Mouse (Mus musculus) neural tube, embryonic 12.5 days (tissue): ENCODE results near the gene Tst. TPM values are rescaled to one million over a fixed set of nuclear protein-coding genes. Genes with fewer than 3 reads are reported as not detected.

ENCODE experiments used
- ATAC-seq: fragments of 200-750 bp; cut with Nextera tagmentation; 2 replicates; pipeline ENCODE4 v1.8.0; 2017; ENCODE audit warnings: low read depth, mild to moderate bottlenecking, moderate TSS enrichment, moderate library complexity; ENCODE audit not compliant: low FRiP score
- H3K27ac ChIP-seq: fragments of 300-500 bp; sonication (generic); 2 replicates; pipeline ENCODE4 v1.5.1; 2016
- H3K27me3 ChIP-seq: fragments of 300-500 bp; sonication (generic); replicated peaks from 2 replicates; pipeline ENCODE4 v1.6.1; 2016; ENCODE audit warnings: mild to moderate bottlenecking
- H3K36me3 ChIP-seq: fragments of 300-500 bp; sonication (generic); 2 replicates; pipeline ENCODE4 v1.6.1; 2016; ENCODE audit warnings: mild to moderate bottlenecking
- H3K4me1 ChIP-seq: fragments of 300-500 bp; sonication (generic); 2 replicates; pipeline ENCODE4 v1.6.1; 2016
- H3K4me2 ChIP-seq: fragments of 300-500 bp; sonication (generic); replicated peaks from 2 replicates; pipeline ENCODE4 v1.6.1; 2016; ENCODE audit warnings: mild to moderate bottlenecking
- H3K4me3 ChIP-seq: fragments of 300-500 bp; sonication (generic); 2 replicates; pipeline ENCODE4 v1.5.1; 2016
- H3K9ac ChIP-seq: fragments of 300-500 bp; sonication (generic); 2 replicates; pipeline ENCODE4 v1.6.1; 2016; ENCODE audit warnings: mild to moderate bottlenecking
- H3K9me3 ChIP-seq: fragments of 300-500 bp; sonication (generic); 2 replicates; pipeline ENCODE4 v1.6.1; 2016; ENCODE audit warnings: mild to moderate bottlenecking
- WGBS: fragments of 180-500 bp; shearing (Covaris S2); methylation state at CpG from one replicate; pipeline ENCODE4 v1.1.7; 2016; 5-methylcytosine and 5-hydroxymethylcytosine counted together
- polyA plus RNA-seq: library from polyadenylated mRNA; unstranded; fragments of >200 nt; fragmentation: Nextera tagmentation; extraction: Ambion mirVana; gene quantifications from 2 replicates; pipeline ENCODE4 v1.2.1, GENCODE M21; 2016

Gene Tst
- polyA plus RNA-seq: 7.6 and 9.2 TPM in 2 replicates

- Histone ChIP-seq H3K36me3 (no peaks in the 10 kb centered on the region), H3K27me3 (peaks cover 28% of the 10 kb centered on the region), H3K9me3 (no peaks in the 10 kb centered on the region), H3K4me3 (peak within 1 kb of the TSS; percentile 57), H3K27ac (peak within 1 kb of the TSS; percentile 71), H3K4me2 (peak within 1 kb of the TSS; percentile 84), H3K4me1 (peaks cover 34% of the 10 kb centered on the region), H3K9ac (peak within 1 kb of the TSS; percentile 56)
- peak; percentile 62 for ATAC-seq
- 2% methylated on average over 34 of the region's 34 CpGs for WGBS
Measured at GRCm38 (mm10) chr15:78405517-78406211, at the start of gene Tst. Gene Tst (minus strand): TSS chr15:78405907.

- Histone ChIP-seq H3K27me3 (no peaks in the 10 kb centered on the region), H3K9me3 (no peaks in the 10 kb centered on the region), H3K4me3 (no peak overlapping the region), H3K4me2 (no peak overlapping the region), H3K4me1 (no peaks in the 10 kb centered on the region), H3K36me3 (no peaks in the 10 kb centered on the region), H3K27ac (no peak overlapping the region), H3K9ac (no peak overlapping the region)
- WGBS: 84% methylated on average over 4 of the region's 4 CpGs
- ATAC-seq: no peak
Measured at GRCm38 (mm10) chr15:78455168-78455567, 49.5 kb upstream of the Tst start.

DNA sequence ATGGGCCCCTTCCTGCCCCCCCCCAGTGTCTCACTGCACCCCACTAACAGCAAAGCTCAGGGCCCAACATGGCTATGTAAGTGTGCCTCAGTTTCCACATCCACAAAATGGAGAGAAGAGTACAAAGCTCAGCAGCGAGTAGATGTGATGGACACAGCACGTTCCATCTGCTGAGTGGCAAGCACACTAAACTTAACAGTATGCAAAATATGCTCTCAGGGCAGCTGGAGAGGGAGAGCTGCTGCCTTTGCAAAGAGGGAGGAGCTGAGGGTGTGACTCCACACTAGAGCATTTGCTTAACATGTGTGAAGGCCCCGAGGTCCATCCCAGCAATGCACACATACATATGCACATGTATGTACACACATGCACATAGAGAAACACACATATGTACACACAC is 47.2 kb upstream of the Tst start:
- H3K36me3 ChIP-seq: no peaks in the 10 kb centered on the region

GRCm38 (mm10) chr15:78451201-78451600 is 45.5 kb upstream of the Tst start:
- 88% methylated on average over 2 of the region's 2 CpGs for WGBS

More for the DNA sequence above, 47.2 kb upstream of the Tst start:
- no peak overlapping the region for H3K4me3 ChIP-seq
- H3K9me3 ChIP-seq: no peaks in the 10 kb centered on the region
- H3K4me2 ChIP-seq: no peak overlapping the region
- no peak overlapping the region for H3K9ac ChIP-seq
- WGBS: 85% methylated on average over 3 of the region's 3 CpGs
- peaks cover 8% of the 10 kb centered on the region for H3K4me1 ChIP-seq
- H3K27me3 ChIP-seq: no peaks in the 10 kb centered on the region
- ATAC-seq: no peak
- H3K27ac ChIP-seq: no peak overlapping the region

DNA sequence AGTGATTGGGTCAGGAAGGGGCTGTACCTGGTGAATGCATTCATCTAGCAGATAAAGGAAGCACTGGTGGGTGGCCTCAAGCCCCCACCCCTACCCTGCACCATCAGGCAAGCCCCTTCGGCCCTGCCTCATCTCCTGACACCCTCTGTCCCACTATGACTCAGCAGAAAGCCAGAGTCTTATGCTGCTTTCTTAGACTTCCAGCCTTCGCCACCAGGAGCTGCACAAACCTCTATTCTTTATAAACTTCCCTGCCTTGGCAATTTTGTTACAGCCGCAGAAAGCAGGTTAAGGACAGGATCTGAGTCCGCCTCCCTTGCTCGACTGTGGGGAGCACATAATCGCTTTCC is 44.7 kb upstream of the Tst start:
- no peak overlapping the region for H3K4me2 ChIP-seq
- 82% methylated on average over 6 of the region's 6 CpGs for WGBS
- no peak overlapping the region for H3K4me3 ChIP-seq
- H3K36me3 ChIP-seq: no peaks in the 10 kb centered on the region
- no peak overlapping the region for H3K9ac ChIP-seq
- peaks cover 8% of the 10 kb centered on the region for H3K4me1 ChIP-seq
- no peaks in the 10 kb centered on the region for H3K27me3 ChIP-seq
- no peak for ATAC-seq
- H3K9me3 ChIP-seq: no peaks in the 10 kb centered on the region
- no peak overlapping the region for H3K27ac ChIP-seq

More at GRCm38 (mm10) chr15:78451201-78451600, 45.5 kb upstream of the Tst start:
- H3K4me2 ChIP-seq: no peak overlapping the region
- no peak overlapping the region for H3K9ac ChIP-seq
- H3K27ac ChIP-seq: no peak overlapping the region
- no peaks in the 10 kb centered on the region for H3K36me3 ChIP-seq
- no peak for ATAC-seq
- H3K27me3 ChIP-seq: no peaks in the 10 kb centered on the region
- H3K9me3 ChIP-seq: no peaks in the 10 kb centered on the region
- no peak overlapping the region for H3K4me3 ChIP-seq
- H3K4me1 ChIP-seq: peaks cover 8% of the 10 kb centered on the region

DNA sequence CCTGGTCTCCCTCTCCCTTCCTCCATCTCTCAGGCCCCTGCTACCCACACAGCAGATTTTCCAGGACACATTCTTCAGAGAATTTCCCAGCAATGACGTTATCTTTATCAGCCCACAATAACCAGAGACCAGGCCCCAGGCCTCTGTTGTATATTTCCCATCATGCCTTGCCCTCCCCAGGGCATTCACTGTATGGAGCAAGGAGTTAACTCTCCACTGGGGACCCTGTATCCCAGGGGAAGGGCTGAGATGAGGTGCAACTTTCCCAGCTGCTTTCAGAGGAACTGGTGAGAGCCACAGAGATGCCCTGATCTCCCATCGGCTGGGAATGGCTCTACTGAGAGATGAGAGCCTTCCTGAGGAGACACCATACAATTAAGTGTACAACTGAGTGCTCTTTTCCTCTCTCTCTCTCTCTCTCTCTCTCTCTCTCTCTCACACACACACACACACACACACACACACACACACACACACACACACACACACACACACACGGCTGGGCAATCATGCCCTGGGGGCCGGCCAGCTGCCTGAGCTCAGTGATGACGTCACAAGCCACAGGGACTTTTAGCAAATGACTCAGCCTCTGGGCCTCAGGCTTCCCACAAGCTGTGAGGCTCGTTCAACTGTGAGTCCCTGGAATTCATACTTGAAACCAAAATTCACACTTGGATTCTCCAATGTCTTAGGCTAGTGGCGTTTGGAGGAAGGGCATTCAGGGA is 44.1 kb upstream of the Tst start:
- no peak for ATAC-seq
- Histone ChIP-seq H3K4me1 (peaks cover 8% of the 10 kb centered on the region), H3K9ac (no peak overlapping the region), H3K27ac (peak overlapping the region; percentile 0; the same call in 1 of the 2 replicates), H3K4me2 (no peak overlapping the region), H3K9me3 (no peaks in the 10 kb centered on the region), H3K27me3 (no peaks in the 10 kb centered on the region), H3K36me3 (no peaks in the 10 kb centered on the region), H3K4me3 (no peak overlapping the region)
- 48% methylated on average over 7 of the region's 7 CpGs for WGBS

DNA sequence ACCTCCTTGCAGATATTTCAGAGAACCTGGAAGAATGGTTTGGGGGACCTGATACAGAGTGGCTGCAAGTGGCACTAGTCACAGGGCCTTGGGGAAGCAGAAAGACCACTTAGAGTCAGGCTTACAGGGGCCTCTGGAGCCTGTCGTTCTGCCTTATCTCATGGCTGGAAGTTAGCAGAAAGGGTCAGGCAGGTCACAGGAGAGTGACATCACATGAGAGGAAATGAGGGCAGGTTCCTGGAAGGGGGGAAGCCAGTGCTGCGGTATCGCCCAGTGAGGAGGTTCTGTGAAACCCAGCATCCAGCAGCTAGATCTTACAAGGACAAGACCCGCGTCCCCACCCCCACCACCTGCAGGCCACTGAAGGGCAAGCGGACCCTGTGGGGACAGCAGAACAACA is 43.4 kb upstream of the Tst start:
- H3K27me3 ChIP-seq: no peaks in the 10 kb centered on the region
- ATAC-seq: no peak
- 0 out of 2 replicates have a peak overlapping the region, but pooled peaks have one; percentile 0 for H3K27ac ChIP-seq
- H3K9ac ChIP-seq: no peak overlapping the region
- 84% methylated on average over 6 of the region's 6 CpGs for WGBS
- H3K36me3 ChIP-seq: no peaks in the 10 kb centered on the region
- peaks cover 8% of the 10 kb centered on the region for H3K4me1 ChIP-seq
- H3K4me2 ChIP-seq: no peak overlapping the region
- no peaks in the 10 kb centered on the region for H3K9me3 ChIP-seq
- no peak overlapping the region for H3K4me3 ChIP-seq

DNA sequence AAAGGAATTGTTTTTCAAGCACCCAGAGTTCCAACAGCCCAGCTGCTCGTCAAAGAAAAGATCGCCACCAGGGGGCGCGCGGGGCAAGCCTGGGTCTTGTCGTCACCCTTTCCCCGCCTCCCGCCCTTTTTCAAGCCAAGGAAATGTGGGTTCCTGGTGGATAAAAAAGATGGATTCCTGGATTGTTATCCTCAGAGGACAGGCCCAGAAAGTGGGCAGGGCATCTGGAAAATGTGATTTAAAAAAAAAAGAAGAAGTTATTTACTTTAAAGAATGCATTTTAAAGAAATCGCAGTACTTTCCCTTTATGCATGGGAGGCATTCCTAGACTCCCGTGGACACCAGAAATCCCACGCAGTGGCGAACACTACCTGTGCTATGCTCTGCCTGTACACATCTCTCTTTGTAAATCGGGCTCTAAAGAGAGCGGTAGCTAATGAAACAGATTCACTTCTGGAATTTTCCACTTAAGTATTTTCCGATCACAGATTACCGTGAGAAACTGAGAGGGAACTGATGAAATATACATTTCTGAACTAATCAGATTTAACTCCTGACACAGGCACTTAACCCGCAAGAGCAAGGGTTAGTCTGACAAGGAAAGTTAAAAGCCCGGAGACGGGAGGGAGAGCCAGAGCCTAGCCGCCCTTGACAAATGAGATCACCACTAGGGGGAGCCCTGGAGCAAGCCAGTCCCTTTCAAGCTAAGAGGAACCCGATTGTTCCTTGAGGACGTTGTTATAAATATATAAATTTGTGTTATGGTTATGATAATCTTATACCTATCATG is 42.2 kb upstream of the Tst start:
- H3K36me3 ChIP-seq: no peaks in the 10 kb centered on the region
- WGBS: 1% methylated on average over 22 of the region's 22 CpGs
- H3K27ac ChIP-seq: no peak overlapping the region
- H3K9me3 ChIP-seq: no peaks in the 10 kb centered on the region
- H3K27me3 ChIP-seq: no peaks in the 10 kb centered on the region
- H3K4me1 ChIP-seq: peaks cover 11% of the 10 kb centered on the region
- peak overlapping the region; percentile 16 for H3K4me3 ChIP-seq
- H3K9ac ChIP-seq: peak overlapping the region; percentile 51
- ATAC-seq: peak; percentile 38; the same call in 1 of the 2 replicates
- peak overlapping the region; percentile 62 for H3K4me2 ChIP-seq

DNA sequence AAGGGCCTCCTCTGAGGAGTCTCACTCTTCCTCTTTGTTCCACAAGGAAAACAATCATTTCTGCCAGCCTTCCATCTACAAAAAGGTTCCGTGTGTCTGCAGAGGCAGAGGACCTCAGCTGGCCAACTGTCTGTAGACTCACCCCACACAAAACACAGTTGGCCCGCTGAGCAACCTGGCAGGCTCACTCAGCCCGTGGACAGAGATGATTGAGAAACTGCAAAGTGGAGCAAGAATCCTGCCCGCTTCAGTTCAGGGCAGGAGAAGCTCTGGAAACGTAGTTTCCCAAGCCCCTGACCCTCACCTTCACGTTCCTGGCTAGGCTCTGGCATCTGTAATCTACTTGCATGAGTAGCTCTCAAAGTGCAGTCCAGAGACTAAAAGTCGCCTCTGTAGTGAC is 41.4 kb upstream of the Tst start:
- Histone ChIP-seq H3K27me3 (no peaks in the 10 kb centered on the region), H3K9me3 (no peaks in the 10 kb centered on the region), H3K4me1 (peaks cover 11% of the 10 kb centered on the region), H3K4me2 (no peak overlapping the region), H3K36me3 (no peaks in the 10 kb centered on the region), H3K27ac (no peak overlapping the region), H3K9ac (no peak overlapping the region), H3K4me3 (no peak overlapping the region)
- no peak for ATAC-seq
- 58% methylated on average over 7 of the region's 7 CpGs for WGBS

DNA sequence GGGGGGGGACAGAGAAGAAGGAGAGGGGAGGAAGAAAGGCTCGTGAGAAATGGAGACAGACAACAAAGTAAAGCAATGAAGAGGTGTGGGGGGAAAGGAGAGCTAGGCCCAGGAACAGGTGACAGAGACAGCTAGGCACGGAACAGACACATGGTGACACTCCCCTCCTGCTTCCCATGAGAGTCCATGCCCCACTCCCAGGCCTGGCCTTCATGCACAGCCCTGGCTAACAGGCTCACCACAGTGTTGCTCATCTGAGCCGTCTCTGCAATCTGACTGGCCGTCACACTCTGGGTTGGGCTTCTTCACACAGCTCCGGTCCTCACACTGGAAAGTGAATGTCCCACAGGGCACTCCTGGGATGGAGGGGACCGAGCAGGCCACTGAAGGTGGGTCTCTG is 38.1 kb upstream of the Tst start:
- ATAC-seq: no peak
- Histone ChIP-seq H3K36me3 (no peaks in the 10 kb centered on the region), H3K27me3 (no peaks in the 10 kb centered on the region), H3K4me3 (no peak overlapping the region), H3K4me1 (peaks cover 6% of the 10 kb centered on the region), H3K9ac (no peak overlapping the region), H3K27ac (no peak overlapping the region), H3K9me3 (no peaks in the 10 kb centered on the region), H3K4me2 (no peak overlapping the region)
- WGBS: 61% methylated on average over 6 of the region's 6 CpGs

DNA sequence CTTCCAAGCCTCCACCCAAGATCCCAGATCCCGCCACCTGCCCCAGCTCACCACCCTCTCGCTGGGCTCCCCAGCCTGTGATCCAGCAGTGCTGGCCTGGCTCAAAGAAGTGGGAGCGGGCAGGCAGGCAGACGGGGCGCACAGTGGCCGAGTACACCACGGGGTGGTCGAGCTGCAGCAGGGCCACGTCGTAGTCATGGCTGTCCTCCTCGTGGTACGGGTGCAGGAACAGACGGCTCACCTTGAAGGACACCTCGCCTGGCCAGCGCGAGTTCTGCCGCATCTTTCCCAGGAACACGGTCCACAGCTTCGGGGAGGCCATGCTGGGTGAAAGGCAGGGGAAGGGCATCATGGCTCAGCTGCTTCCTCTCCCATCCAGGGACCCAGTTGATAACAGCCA is 36.5 kb upstream of the Tst start:
- Histone ChIP-seq H3K27ac (no peak overlapping the region), H3K36me3 (no peaks in the 10 kb centered on the region; the same call in 1 of the 2 replicates), H3K27me3 (0 out of 2 replicates have a peak, but pooled peaks cover 4% of the 10 kb centered on the region), H3K4me3 (no peak overlapping the region), H3K9ac (no peak overlapping the region), H3K4me2 (no peak overlapping the region), H3K9me3 (no peaks in the 10 kb centered on the region), H3K4me1 (peaks cover 15% of the 10 kb centered on the region)
- WGBS: 90% methylated on average over 19 of the region's 19 CpGs
- no peak for ATAC-seq

DNA sequence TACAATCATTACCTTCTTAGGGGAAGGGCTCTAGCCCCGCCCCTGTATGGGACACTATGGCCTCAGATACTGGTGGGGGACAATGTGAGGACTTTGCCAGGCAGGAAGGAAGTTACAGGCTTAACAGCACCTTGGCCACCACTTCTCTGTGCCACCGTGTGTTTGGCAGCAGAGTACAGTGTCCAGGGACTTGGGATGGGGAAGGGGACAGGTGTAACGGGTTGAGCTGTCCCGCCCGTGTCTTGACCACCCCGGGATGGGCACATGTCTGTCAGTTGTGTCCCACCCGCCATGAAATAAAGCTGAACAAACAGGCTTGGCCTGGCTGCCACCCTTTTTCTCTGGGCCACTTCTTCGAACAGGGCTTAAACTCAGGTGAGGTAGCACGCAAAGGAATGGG is 33.3 kb upstream of the Tst start:
- Histone ChIP-seq H3K9me3 (no peaks in the 10 kb centered on the region), H3K4me1 (peaks cover 48% of the 10 kb centered on the region), H3K4me3 (no peak overlapping the region), H3K4me2 (no peak overlapping the region), H3K27me3 (0 out of 2 replicates have a peak, but pooled peaks cover 6% of the 10 kb centered on the region), H3K9ac (no peak overlapping the region), H3K36me3 (peaks cover 13% of the 10 kb centered on the region), H3K27ac (no peak overlapping the region)
- 57% methylated on average over 9 of the region's 9 CpGs for WGBS
- ATAC-seq: no peak
